Mouse (Mus musculus) embryonic facial prominence, embryonic 13.5 days (tissue): ENCODE results near the gene Ipo11. TPM values are rescaled to one million over a fixed set of nuclear protein-coding genes. Genes with fewer than 3 reads are reported as not detected.

Experiments used
- ATAC-seq: fragments of 200-750 bp; cut with Nextera tagmentation; 2 replicates; pipeline ENCODE4 v1.8.0; 2017; ENCODE audit warnings: low read depth; ENCODE audit not compliant: insufficient number of reproducible peaks, insufficient read depth, low FRiP score, low TSS enrichment
- H3K27ac ChIP-seq: fragments of 300-500 bp; sonication (generic); 2 replicates; pipeline ENCODE4 v1.5.1; 2015; ENCODE audit warnings: moderate library complexity, mild to moderate bottlenecking, inconsistent platforms
- H3K27me3 ChIP-seq: fragments of 300-500 bp; sonication (generic); 2 replicates; pipeline ENCODE4 v1.6.1; 2015; ENCODE audit warnings: mild to moderate bottlenecking, inconsistent platforms
- H3K36me3 ChIP-seq: fragments of 300-500 bp; sonication (generic); 2 replicates; pipeline ENCODE4 v1.6.1; 2015; ENCODE audit warnings: mild to moderate bottlenecking, inconsistent platforms
- H3K4me1 ChIP-seq: fragments of 300-500 bp; sonication (generic); 2 replicates; pipeline ENCODE4 v1.6.1; 2015; ENCODE audit warnings: inconsistent platforms
- H3K4me2 ChIP-seq: fragments of 300-500 bp; sonication (generic); 2 replicates; pipeline ENCODE4 v1.6.1; 2015; ENCODE audit warnings: moderate library complexity, mild to moderate bottlenecking, inconsistent platforms
- H3K4me3 ChIP-seq: fragments of 300-500 bp; sonication (generic); 2 replicates; pipeline ENCODE4 v1.5.1; 2015; ENCODE audit warnings: mild to moderate bottlenecking, inconsistent platforms
- H3K9ac ChIP-seq: fragments of 300-500 bp; sonication (generic); 2 replicates; pipeline ENCODE4 v1.6.1; 2015; ENCODE audit warnings: mild to moderate bottlenecking, inconsistent platforms
- H3K9me3 ChIP-seq: fragments of 300-500 bp; sonication (generic); 2 replicates; pipeline ENCODE4 v1.6.1; 2016; ENCODE audit warnings: inconsistent platforms
- WGBS: fragments of 180-500 bp; shearing (Covaris S2); methylation state at CpG from one replicate; pipeline ENCODE4 v1.1.7; 2015; ENCODE audit warnings: mixed read lengths; 5-methylcytosine and 5-hydroxymethylcytosine counted together
- polyA plus RNA-seq: library from polyadenylated mRNA; unstranded; fragments of >200 nt; fragmentation: Nextera tagmentation; extraction: Ambion mirVana; gene quantifications from 2 replicates; pipeline ENCODE4 v1.2.1, GENCODE M21; 2015

Gene Ipo11
- 47.8 and 50.3 TPM in 2 replicates for polyA plus RNA-seq

DNA sequence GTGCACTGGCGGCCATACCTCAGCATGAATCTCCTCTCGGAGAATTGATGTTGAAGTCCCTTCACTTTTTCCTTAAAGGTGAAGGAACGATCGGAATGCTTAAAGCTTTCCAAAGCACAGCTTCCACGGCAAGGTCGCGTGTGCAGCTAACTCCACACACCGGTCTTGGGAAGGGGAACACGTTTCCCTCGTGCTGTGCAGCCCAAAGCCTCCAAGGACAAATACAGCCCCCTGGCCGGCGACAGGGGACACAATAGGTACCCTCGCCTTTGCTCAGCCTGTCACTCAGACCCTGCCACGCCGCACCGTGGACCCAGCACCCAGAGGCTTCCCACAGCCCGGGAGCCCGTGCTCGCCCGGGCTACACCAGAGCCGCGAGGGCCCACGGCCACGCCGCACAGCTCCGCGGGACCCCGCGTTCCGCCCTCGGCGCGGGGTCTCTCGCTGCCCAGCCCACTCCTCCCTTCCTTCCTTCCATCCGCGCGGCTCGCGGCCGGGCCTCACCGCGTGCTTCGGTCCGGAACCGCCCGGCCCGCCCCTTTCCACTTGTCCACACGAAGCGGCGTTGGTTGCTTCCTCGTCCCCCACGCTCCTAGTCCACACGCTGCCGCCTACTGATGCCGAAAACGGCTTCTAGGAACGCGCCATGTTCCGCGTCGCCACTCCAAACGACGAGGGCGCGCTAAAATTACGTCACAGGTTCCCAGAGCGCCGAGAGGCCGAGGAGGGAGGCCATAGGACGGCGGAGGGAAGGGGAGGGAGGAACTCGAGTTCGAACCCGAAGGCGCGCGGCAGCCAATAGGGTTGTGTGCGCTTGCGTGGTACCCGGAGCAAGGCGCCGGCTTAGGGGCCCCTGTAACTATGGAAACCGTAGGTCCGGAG, at the start of gene Ipo11:
Gene Ipo11 (minus strand): TSS at position 703 of the 882 bp plus-strand sequence.
- H3K4me1 ChIP-seq, result peaks cover 7% of the 10 kb centered on the region
- H3K36me3 ChIP-seq, result no peaks in the 10 kb centered on the region
- no peaks in the 10 kb centered on the region for H3K9me3 ChIP-seq
- peak within 1 kb of the TSS; percentile 88 for H3K27ac ChIP-seq
- H3K27me3 ChIP-seq, result no peaks in the 10 kb centered on the region
- peak; percentile 92 for ATAC-seq
- under 1% methylated on average over 83 of the region's 84 CpGs for WGBS
- H3K4me3 ChIP-seq, result peak within 1 kb of the TSS; percentile 100
- peak within 1 kb of the TSS; percentile 77 for H3K4me2 ChIP-seq
- peak within 1 kb of the TSS; percentile 94 for H3K9ac ChIP-seq

DNA sequence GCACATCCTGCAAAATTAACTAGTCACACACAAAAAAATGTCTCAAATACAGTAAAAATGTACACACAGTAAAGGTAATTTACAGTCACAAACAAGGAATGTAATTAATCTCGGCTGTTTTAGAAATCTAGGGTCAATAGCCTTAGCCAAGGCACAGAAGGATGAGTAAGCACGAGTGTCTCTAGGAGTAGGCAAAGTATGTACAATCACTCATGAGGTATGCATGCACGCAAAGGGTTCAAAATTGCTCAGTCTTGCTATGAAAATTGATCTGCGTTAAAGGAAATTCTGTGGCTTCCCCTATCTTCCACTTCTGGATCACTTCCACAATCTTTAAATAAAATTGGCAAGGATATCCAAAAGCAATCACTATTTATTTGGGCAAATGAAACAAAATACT, 24.7 kb upstream of the Ipo11 start:
- no peaks in the 10 kb centered on the region for H3K4me1 ChIP-seq
- H3K9me3 ChIP-seq, result no peaks in the 10 kb centered on the region
- no peaks in the 10 kb centered on the region for H3K27me3 ChIP-seq
- H3K4me3 ChIP-seq, result no peak overlapping the region
- no peak overlapping the region for H3K27ac ChIP-seq
- 81% methylated on average over 4 of the region's 4 CpGs for WGBS
- no peak for ATAC-seq
- no peak overlapping the region for H3K4me2 ChIP-seq
- no peak overlapping the region for H3K9ac ChIP-seq
- H3K36me3 ChIP-seq, result peaks cover 55% of the 10 kb centered on the region

DNA sequence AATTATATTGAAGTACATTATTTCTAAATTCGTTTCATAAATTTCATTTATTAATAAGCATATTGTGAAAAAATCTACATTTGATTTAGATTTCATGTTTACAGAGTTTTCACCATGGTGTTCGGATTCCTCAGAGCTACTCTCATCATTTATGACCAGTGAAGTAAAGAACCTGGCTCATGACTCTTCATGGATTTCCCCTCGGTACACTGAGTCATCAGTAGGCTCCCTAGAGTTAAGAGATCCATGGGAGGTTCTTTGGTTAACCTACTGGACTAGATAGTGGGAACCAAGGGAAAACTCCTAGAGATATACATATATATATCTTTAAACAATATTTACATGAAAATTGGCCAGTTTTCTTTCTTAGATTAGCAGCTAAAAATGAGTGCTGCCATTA, 23.8 kb upstream of the Ipo11 start:
- H3K9ac ChIP-seq, result no peak overlapping the region
- WGBS, result 89% methylated on average over 3 of the region's 3 CpGs
- no peak for ATAC-seq
- no peak overlapping the region for H3K4me2 ChIP-seq
- no peak overlapping the region for H3K4me3 ChIP-seq
- H3K27me3 ChIP-seq, result no peaks in the 10 kb centered on the region
- no peak overlapping the region for H3K27ac ChIP-seq
- H3K36me3 ChIP-seq, result peaks cover 62% of the 10 kb centered on the region
- H3K4me1 ChIP-seq, result no peaks in the 10 kb centered on the region
- H3K9me3 ChIP-seq, result no peaks in the 10 kb centered on the region

- Histone ChIP-seq H3K4me1 (no peaks in the 10 kb centered on the region), H3K4me3 (no peak overlapping the region), H3K9me3 (no peaks in the 10 kb centered on the region), H3K27ac (no peak overlapping the region), H3K27me3 (no peaks in the 10 kb centered on the region), H3K36me3 (peaks cover 70% of the 10 kb centered on the region), H3K4me2 (no peak overlapping the region), H3K9ac (no peak overlapping the region)
- no peak for ATAC-seq
- WGBS, result 90% methylated on average over 3 of the region's 3 CpGs
Measured at GRCm38 (mm10) chr13:106958286-106958685, 21.5 kb upstream of the Ipo11 start.

- Histone ChIP-seq H3K4me1 (no peaks in the 10 kb centered on the region), H3K4me2 (no peak overlapping the region), H3K9ac (no peak overlapping the region), H3K9me3 (no peaks in the 10 kb centered on the region), H3K27me3 (no peaks in the 10 kb centered on the region), H3K27ac (no peak overlapping the region), H3K4me3 (no peak overlapping the region), H3K36me3 (peaks cover 71% of the 10 kb centered on the region)
- 88% methylated on average over 4 of the region's 4 CpGs for WGBS
- no peak for ATAC-seq
Measured at GRCm38 (mm10) chr13:106957554-106957953, 20.8 kb upstream of the Ipo11 start.

DNA sequence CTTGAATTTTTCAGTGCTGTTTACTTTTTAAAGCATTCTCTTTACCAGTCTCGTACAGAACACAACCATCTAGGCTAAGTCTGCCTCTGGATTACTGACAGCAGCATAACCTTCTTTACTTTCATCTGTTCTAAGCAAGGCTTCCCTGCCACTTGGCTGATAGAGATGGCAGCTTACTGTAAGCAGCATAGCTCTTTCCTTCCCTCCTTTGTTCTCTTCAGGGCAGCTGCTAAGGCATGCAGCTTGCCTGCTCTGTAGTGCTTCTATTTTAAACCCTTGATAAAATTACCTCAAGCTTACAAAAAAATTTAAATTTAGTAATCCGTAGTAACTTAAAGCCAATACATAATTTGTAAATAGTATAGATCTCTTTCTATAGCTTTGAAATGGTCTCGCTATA, 18.1 kb upstream of the Ipo11 start:
- H3K4me3 ChIP-seq, result no peak overlapping the region
- H3K36me3 ChIP-seq, result peaks cover 76% of the 10 kb centered on the region
- no peak for ATAC-seq
- H3K9ac ChIP-seq, result no peak overlapping the region
- 94% methylated on average over 3 of the region's 3 CpGs for WGBS
- no peaks in the 10 kb centered on the region for H3K27me3 ChIP-seq
- no peak overlapping the region for H3K27ac ChIP-seq
- H3K4me1 ChIP-seq, result no peaks in the 10 kb centered on the region
- no peak overlapping the region for H3K4me2 ChIP-seq
- no peaks in the 10 kb centered on the region for H3K9me3 ChIP-seq

DNA sequence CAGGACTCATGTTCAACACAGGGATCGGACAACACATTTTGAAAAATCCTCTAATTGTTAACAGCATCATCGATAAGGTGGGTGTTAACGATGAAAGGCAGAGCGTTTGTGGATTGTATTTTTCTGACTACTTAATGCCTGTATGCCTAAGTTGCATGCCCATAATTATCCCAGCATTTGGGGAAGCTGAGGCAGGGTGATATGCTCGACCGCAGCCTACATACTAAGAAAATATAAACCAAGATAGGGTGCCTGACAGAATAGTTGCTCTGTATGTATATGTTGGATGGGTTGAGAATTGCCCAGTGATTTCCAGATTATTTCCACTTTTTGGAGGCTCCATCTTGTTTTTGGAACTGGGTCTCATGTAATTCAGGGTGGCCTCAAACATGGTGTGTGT, 10.8 kb upstream of the Ipo11 start:
- ATAC-seq, result no peak
- Histone ChIP-seq H3K4me3 (peak overlapping the region; percentile 95), H3K9ac (peak overlapping the region; percentile 94), H3K27me3 (no peaks in the 10 kb centered on the region), H3K27ac (no peak overlapping the region; the same call in 1 of the 2 replicates), H3K4me1 (peaks cover 15% of the 10 kb centered on the region), H3K4me2 (peak overlapping the region; percentile 73), H3K36me3 (peaks cover 33% of the 10 kb centered on the region), H3K9me3 (no peaks in the 10 kb centered on the region)
- WGBS, result 4% methylated on average over 6 of the region's 6 CpGs

- Histone ChIP-seq H3K9me3 (no peaks in the 10 kb centered on the region), H3K27ac (peak within 1 kb of the TSS; percentile 93), H3K4me3 (peak within 1 kb of the TSS; percentile 95), H3K27me3 (no peaks in the 10 kb centered on the region), H3K9ac (peak within 1 kb of the TSS; percentile 94), H3K4me1 (peaks cover 15% of the 10 kb centered on the region), H3K4me2 (peak within 1 kb of the TSS; percentile 73), H3K36me3 (peaks cover 25% of the 10 kb centered on the region)
- under 1% methylated on average over 68 of the region's 68 CpGs for WGBS
- ATAC-seq, result peak; percentile 97
Measured at GRCm38 (mm10) chr13:106946594-106947540, 10.1 kb upstream of the Ipo11 start, which contains the start of gene Dimt1. Gene Dimt1 (plus strand): TSS chr13:106947127.

- H3K27ac ChIP-seq, result no peak overlapping the region
Measured at GRCm38 (mm10) chr13:106945518-106945917, 8.8 kb upstream of the Ipo11 start.

DNA sequence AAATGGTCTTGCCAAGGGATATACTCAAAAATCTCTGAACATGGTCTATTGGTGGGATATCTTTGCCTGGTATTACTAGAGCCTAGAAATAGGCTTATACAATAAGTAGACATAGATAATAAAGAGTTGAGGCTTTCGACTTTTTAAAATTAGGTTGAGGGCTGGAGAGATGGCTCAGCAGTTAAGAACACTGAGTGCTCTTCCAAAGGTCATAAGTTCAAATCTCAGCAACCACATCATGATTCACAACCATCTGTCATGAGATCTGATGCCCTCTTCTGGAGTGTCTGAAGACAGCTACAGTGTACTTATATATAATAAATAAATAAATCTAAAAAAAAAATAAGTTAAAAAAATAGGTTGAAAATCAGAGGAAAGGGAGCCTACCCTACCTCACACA, 6.0 kb upstream of the Ipo11 start:
- no peak overlapping the region for H3K9ac ChIP-seq
- peaks cover 2% of the 10 kb centered on the region for H3K4me1 ChIP-seq
- no peaks in the 10 kb centered on the region for H3K36me3 ChIP-seq
- no peaks in the 10 kb centered on the region for H3K27me3 ChIP-seq
- H3K9me3 ChIP-seq, result no peaks in the 10 kb centered on the region
- H3K4me3 ChIP-seq, result no peak overlapping the region
- no peak for ATAC-seq
- WGBS, result 89% methylated on average over 1 of the region's 1 CpGs
- H3K4me2 ChIP-seq, result no peak overlapping the region
- no peak overlapping the region for H3K27ac ChIP-seq

More at GRCm38 (mm10) chr13:106945518-106945917, 8.8 kb upstream of the Ipo11 start:
- H3K36me3 ChIP-seq, result peaks cover 15% of the 10 kb centered on the region
- H3K27me3 ChIP-seq, result no peaks in the 10 kb centered on the region
- no peak overlapping the region for H3K4me3 ChIP-seq
- no peak overlapping the region for H3K4me2 ChIP-seq
- 83% methylated on average over 9 of the region's 9 CpGs for WGBS
- no peak for ATAC-seq
- H3K4me1 ChIP-seq, result peaks cover 15% of the 10 kb centered on the region
- H3K9me3 ChIP-seq, result no peaks in the 10 kb centered on the region
- H3K9ac ChIP-seq, result no peak overlapping the region

DNA sequence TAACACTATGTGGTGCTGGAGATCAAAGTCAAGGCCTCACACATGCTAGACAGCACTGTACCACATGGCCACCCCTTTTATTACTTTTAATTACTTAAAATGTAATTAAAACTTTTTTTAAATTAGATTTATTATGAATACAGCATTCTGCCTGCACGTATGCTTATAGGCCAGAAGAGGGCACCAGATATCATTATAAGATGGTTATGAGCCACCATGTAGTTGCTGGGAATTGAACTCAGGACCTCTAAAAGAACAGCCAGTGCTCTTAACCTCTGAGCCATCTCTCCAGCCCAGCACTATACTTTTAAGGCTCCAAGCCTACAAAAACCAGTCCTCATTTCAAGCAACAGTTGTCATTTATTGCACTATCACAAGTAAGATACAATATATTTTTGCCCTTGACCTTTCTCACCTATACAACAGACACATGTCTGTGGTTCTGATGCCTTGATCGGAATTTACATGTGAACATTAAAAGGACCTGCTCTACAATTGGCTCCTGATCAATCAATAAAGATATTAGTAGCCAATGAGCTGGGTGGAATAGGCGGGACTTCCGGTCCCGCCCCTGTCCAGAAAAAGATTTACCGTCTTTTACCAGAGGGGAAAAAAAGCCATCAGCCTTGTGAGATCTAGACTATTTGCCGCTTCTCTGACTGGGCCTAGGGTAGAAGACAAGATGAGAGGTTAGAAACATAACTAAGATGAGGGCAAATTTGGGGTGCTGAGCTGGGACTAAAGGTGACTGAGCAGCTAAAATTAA, 4.6 kb upstream of the Ipo11 start:
- Histone ChIP-seq H3K4me3 (peak overlapping the region; percentile 24), H3K27ac (no peak overlapping the region), H3K9ac (no peak overlapping the region), H3K4me1 (peaks cover 3% of the 10 kb centered on the region; the same call in 1 of the 2 replicates), H3K4me2 (peak overlapping the region; percentile 41), H3K36me3 (no peaks in the 10 kb centered on the region), H3K27me3 (no peaks in the 10 kb centered on the region), H3K9me3 (no peaks in the 10 kb centered on the region)
- ATAC-seq, result no peak
- WGBS, result 20% methylated on average over 7 of the region's 7 CpGs
